Mouse (Mus musculus) liver, embryonic 14.5 days (tissue): ENCODE measurements around the gene Zbtb22.
"Not testable (repeated sequence)": the region's sequence is repeated elsewhere in the genome, so short reads cannot be mapped to it uniquely, and the experiment has no call there.

Experiments
- CTCF ChIP-seq: IDR thresholded peaks from 2 replicates; pipeline ENCODE4 v1.5.1; 2016; ENCODE audit warnings: antibody characterized with exemption, low read depth, control low read depth
- EP300 ChIP-seq: IDR thresholded peaks from 2 replicates; pipeline ENCODE4 v1.6.1; 2016; ENCODE audit warnings: antibody characterized with exemption, low read depth

GRCm38 (mm10) chr17:33875797-33876196 lies 39.9 kb upstream of the Zbtb22 start:
- peak; percentile 49; the same call in 1 of the 2 replicates for TF ChIP-seq CTCF
- TF ChIP-seq EP300: not testable (repeated sequence)
